Mouse (Mus musculus) mammary gland, adult 2 months (tissue): ENCODE data around the gene Kcnk2. TPM values are rescaled to one million over a fixed set of nuclear protein-coding genes. Genes with fewer than 3 reads are reported as not detected.

Source experiments
- polyA plus RNA-seq: library from polyadenylated mRNA; depleted of rRNA; stranded (reverse); fragments of >200 nt; gene quantifications from 2 replicates; pipeline ENCODE4 v1.2.3, GENCODE M21; 2012; ENCODE audit warnings: low replicate concordance; rRNA removed

Kcnk2 gene
- polyA plus RNA-seq = 5.6 TPM in 2 replicates

GRCm38 (mm10) chr1:189402223-189402943, at the start of gene Kcnk2:
Kcnk2 (minus strand) TSS chr1:189402273.

